Mouse (Mus musculus): ENCODE measurements at regions not wholly inside any gene's neighbourhood (a gene's known extent, or its start where the extent isn't known, plus 50 kb on each side); places are given as distances from the start of the nearest gene placed in this dataset.

DNA sequence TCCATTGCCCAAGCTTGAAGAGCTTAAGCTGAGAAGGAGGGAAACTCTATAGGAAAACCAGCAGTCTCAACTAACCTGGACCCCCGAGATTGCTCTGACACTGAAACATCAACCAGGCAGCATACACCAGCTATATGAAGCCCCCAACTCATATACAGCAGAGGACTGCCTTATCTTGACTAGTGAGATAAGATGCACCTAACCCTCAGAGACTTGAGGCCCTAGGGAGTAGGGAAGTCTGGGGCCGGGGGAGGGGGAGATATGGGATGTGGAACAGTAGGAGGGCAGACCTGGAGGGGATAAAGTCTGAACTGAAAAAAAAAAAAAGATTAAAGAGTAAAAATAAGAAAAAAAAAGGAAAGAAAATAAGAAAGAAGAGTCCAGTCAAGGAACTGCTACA, 540.5 kb upstream of the Pkdcc start:
- no peak for TF ChIP-seq CTCF (IDR thresholded peaks at IDR 0.05; ENCODE audit: low read depth)
- TF ChIP-seq EP300 (IDR thresholded peaks at IDR 0.05; ENCODE audit: low read depth): no peak

Measured in liver, embryonic 14.5 days (tissue).